Mouse (Mus musculus) ES-Bruce4 (cell line): ENCODE measurements at regions not wholly inside any gene's neighbourhood (a gene's known extent, or its start where the extent isn't known, plus 50 kb on each side); places are given as distances from the start of the nearest gene placed in this dataset.

Source experiments
- CTCF ChIP-seq: IDR thresholded peaks from one replicate; pipeline ENCODE4 v1.8.1; 2011; ENCODE audit warnings: low read depth, low read length
- EP300 ChIP-seq: IDR thresholded peaks from 2 replicates; pipeline ENCODE4 v1.6.1; 2011; ENCODE audit warnings: low read depth, low read length; ENCODE audit not compliant: insufficient read depth
- POLR2A ChIP-seq: IDR thresholded peaks from one replicate; pipeline ENCODE4 v1.8.1; 2011; ENCODE audit warnings: low read length; ENCODE audit not compliant: insufficient read depth

DNA sequence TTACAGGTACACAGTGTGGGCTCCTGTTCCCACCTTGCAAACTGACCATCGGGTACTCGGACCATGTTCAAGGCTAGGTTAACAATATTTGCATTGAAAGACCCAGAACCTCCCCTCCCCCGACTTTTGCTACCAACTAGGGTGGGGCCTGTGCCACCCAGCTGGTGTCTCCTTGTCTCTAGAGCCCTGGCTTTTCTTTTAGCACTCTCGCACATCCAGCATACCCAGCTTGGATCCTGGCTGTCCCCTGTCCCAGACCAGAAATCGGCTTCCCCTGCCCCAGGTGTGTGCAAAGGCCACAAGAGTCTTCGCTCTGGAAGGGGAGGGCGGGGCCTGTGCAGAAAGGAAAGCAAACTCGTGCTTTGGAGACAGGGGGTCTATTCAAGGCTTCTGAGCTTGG, 139.8 kb upstream of the Tbl1xr1 start:
- no peak for TF ChIP-seq CTCF
- peak; percentile 75 for TF ChIP-seq EP300
- TF ChIP-seq POLR2A: no peak
